Comparison of ENCODE assay signal across 27 mouse cellular contexts in the genomic region with DNA sequence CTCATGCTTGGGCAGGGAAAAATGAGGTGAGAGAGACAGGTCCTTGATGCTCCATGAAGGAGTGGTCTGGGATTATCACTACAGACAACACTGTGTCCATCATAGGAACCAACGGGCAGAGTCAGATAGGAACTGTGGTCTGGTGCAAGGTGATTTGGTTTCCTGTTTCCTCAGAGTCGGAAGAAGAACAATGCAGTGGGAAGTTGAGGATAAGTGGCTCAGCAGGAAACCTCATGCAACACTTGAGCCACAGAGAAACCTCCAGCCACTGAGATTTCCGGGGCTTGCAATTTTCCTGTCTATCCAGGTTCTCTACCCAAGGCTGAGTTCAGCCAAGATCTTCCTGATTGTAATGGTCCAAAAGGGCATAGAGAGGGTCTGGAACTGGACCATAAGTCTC. TPM values are rescaled to one million over a fixed set of nuclear protein-coding genes. Genes with fewer than 3 reads are reported as not detected.
"Had no signal": no experiment of that assay in that cellular context is flagged by ENCODE, and none has a peak within 500 bp of the region (broad histone marks: within the 10 kb centered on the region; RNA-seq: fewer than 3 reads in every experiment).

No protein-coding gene starts in this region.

- H3K9ac ChIP-seq: limb, embryonic 12.5 days; limb, embryonic 15.5 days; liver, embryonic 15.5 days; lung, embryonic 14.5 days; neural tube, embryonic 12.5 days; stomach, embryonic 15.5 days had no signal

- DNase-seq: kidney, adult 2 months; kidney, postnatal 25 days; layer of hippocampus, postnatal 36 days; left cerebral cortex, postnatal 4 days; lung, embryonic 14.5 days; midbrain, embryonic 14.5 days; retina, postnatal 1 day; right cerebral cortex, postnatal 25 days; spleen, adult 18-20 months; thymus, postnatal 25 days had no signal

- H3K9me3 ChIP-seq: limb, embryonic 12.5 days; limb, embryonic 15.5 days; liver, embryonic 15.5 days; neural tube, embryonic 12.5 days; stomach, embryonic 15.5 days had no signal

- ATAC-seq: lung, postnatal 0 days had no signal

- H3K4me3 ChIP-seq: layer of hippocampus, adult 2 months; left cerebral cortex, adult 2 months; limb, embryonic 12.5 days; limb, embryonic 15.5 days; liver, embryonic 15.5 days; neural tube, embryonic 12.5 days; stomach, embryonic 15.5 days had no signal

- H3K36me3 ChIP-seq: limb, embryonic 12.5 days; limb, embryonic 15.5 days; liver, embryonic 15.5 days; neural tube, embryonic 12.5 days; stomach, embryonic 15.5 days had no signal

- H3K4me1 ChIP-seq: limb, embryonic 12.5 days; limb, embryonic 15.5 days; liver, embryonic 15.5 days; neural tube, embryonic 12.5 days; stomach, embryonic 15.5 days had no signal

- H3K27ac ChIP-seq: kidney, postnatal 0 days; layer of hippocampus, adult 2 months; left cerebral cortex, adult 2 months; limb, embryonic 12.5 days; limb, embryonic 15.5 days; liver, embryonic 15.5 days; macrophage; neural tube, embryonic 12.5 days; stomach, embryonic 15.5 days had no signal

- H3K4me2 ChIP-seq: limb, embryonic 12.5 days; limb, embryonic 15.5 days; liver, embryonic 11.5 days; liver, embryonic 15.5 days; lung, embryonic 14.5 days; midbrain, embryonic 11.5 days; neural tube, embryonic 12.5 days; stomach, embryonic 15.5 days had no signal

- H3K27me3 ChIP-seq: limb, embryonic 12.5 days; limb, embryonic 15.5 days; liver, embryonic 15.5 days; neural tube, embryonic 12.5 days; stomach, embryonic 15.5 days had no signal

RNA-seq across cellular contexts. Expression of a gene that starts 9.9 kb away (rescaled TPM):
- total RNA-seq: layer of hippocampus, adult 2 months had no signal
- polyA plus RNA-seq: large intestine, adult 2 months had no signal

RNA-seq across cellular contexts. Expression of a gene that starts 16.9 kb away (rescaled TPM):
- total RNA-seq: layer of hippocampus, adult 2 months; left cerebral cortex, postnatal 10 days had no signal

RNA-seq across cellular contexts. Expression of a gene that starts 24.8 kb away (rescaled TPM):
- total RNA-seq: megakaryocyte-erythroid progenitor cell, adult 5-6 weeks had no signal
- polyA plus RNA-seq: kidney, embryonic 14.5 days; limb, embryonic 12.5 days; liver, embryonic 11.5 days; liver, embryonic 15.5 days; lung, embryonic 14.5 days; macrophage; midbrain, embryonic 11.5 days; midbrain, embryonic 14.5 days; neural tube, embryonic 12.5 days had no signal

RNA-seq across cellular contexts. Expression of a gene that starts 48.0 kb away (rescaled TPM):
- total RNA-seq: layer of hippocampus, adult 2 months; layer of hippocampus, postnatal 10 days; layer of hippocampus, postnatal 36 days; left cerebral cortex, adult 2 months; left cerebral cortex, postnatal 10 days; left cerebral cortex, postnatal 4 days; megakaryocyte-erythroid progenitor cell, adult 5-6 weeks had no signal
- polyA plus RNA-seq: kidney, adult 2 months; kidney, embryonic 14.5 days; large intestine, adult 2 months; limb, embryonic 12.5 days; liver, embryonic 11.5 days; liver, embryonic 15.5 days; lung, embryonic 14.5 days; lung, postnatal 0 days; macrophage; midbrain, embryonic 11.5 days; neural tube, embryonic 12.5 days had no signal
